Mouse (Mus musculus) retina, postnatal 7 days (tissue): ENCODE results near the gene Use1.
A peak's percentile ranks its signal among the peaks of the same experiment; 100 is the strongest.
"Not testable (repeated sequence)": the region's sequence is repeated elsewhere in the genome, so short reads cannot be mapped to it uniquely, and the experiment has no call there.

Experiments used
- DNase-seq: peaks from one replicate; pipeline ENCODE4 v3.0.0-alpha.2; 2012; ENCODE audit warnings: low read depth, low spot score

Gene Use1

DNA sequence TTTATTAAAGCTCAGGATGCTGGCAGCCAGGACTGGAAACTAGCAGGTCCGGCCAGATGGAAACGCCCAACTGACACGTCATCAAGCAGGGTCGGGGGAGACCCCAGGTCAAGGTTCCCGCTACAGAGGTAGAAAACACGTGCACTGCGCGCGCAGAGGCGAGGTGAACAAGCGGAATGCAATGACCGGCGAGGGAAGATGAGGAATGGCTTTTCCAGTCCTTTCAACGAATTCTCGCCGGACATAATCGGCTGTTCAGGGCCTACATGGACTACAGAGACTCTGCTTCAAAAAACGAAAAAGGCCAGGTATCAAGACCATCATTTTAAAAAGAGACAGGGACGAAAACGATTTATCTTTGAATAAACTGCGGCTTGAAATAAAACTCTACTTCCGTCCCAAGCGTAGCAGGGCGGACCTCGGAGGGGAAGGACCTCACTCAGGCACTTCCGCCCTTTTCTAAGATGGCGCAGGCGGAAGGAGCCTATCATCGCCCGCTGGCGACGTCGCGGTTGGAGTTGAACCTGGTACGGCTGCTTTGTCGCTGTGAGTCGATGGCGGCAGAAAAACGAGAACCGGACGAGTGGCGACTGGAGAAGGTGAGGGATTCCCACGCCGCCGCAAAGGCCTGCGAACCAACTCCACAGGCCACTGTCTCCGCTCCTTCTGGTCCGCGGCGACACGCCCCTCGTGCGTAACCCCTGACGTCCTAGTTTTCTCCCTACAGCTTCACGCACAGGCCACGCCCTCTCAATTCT, at the start of gene Use1:
Gene Use1, plus strand, starts transcription at position 78 of the 758 bp plus-strand sequence.
- peak; percentile 82 for DNase-seq

DNA sequence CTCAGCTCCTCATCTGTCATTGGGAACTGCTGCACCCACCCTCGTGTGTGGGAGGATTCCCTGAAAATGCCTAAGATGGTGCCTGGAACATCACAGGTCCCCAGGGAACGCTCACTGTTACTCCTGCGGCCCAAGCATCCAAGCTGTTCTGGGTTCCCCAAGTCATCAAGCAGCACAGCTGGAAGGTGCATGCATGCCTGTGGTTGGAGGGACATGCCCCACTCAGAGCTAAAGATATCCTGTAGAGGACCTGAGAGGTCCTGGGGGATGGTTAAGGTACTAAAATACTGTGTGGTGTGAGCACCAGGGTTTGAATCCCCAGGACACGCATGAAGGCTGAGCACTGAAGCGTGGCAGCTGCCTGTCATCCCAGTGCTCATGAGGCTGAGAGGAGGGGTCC, 48.0 kb upstream of the Use1 start:
- not testable (repeated sequence) for DNase-seq

DNA sequence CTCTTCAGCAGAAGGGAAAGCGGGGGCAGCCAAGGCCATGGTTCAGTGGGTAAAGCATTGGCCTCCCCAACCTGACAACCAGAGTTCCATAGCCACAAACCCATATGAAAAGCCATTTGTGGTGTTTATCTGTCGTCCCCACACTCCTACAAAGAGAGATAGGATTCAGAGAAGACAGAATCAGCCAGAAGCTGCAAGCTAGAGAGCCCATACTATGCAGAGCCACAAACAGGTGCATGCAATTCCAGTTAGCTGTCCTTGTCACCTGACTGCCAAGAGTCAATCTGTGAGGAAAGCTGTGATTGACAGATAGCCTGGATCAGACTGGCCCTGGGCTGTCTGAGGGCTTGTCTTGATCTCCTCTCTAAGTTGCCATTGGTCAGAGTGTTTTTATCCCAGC, 46.9 kb upstream of the Use1 start:
- DNase-seq = not testable (repeated sequence)

DNA sequence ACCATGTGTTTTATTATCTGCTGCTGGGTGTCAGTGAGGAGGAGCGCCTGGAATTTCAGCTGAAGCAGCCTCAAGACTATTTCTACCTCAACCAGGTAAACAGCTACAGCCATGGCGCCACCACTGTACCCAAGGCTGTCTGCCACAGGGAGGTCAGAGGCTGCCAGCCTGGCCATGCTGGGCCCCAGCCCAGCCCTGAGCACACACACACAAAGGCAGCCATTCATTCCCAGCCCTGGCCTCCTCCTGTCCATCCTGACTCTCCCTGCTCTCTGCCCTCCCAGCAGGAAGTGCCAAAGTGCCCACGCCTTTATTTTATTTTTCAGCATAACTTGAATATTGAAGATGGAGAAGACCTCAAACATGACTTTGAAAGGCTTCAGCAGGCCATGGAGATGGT, 43.7 kb upstream of the Use1 start:
- no peak for DNase-seq

DNA sequence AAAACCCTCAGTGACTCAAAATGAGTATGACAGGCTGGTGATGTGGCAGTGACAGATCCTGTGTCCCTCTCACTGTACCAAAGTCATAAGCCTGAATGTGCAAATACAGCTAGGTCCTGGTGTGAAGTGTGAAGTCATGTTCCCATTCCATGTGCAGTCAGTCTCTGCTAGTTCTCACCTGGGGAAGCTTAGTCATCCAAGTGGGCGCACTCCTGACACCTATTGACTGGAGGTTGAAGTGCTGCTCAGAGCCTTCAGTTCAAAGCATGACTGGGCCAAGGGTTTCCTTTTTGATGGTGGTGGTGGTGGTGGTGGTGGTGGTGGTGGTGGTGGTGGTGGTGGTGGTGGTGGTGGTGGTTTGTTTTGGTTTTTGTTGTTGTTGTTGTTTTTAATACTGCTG, 41.8 kb upstream of the Use1 start:
- DNase-seq = no peak

DNA sequence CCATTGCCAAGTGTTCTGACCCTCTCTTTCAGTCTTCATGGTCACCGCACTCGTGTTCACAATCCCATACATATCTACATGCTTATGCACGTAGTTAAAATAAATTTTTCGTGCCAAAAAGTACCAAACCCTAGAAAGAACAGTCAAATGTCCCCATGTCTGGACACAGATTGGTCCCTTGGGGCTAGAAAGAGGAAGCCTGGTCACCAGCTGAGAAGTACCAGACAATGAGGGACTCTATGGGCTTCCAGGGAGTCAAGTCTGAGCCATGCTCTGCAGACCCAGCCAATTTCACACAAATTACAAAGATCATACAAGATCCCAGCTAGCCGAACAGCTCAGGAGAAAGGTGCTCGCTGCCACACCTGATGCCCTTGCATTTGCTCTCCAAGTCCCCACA, 28.8 kb upstream of the Use1 start:
- not testable (repeated sequence) for DNase-seq

DNA sequence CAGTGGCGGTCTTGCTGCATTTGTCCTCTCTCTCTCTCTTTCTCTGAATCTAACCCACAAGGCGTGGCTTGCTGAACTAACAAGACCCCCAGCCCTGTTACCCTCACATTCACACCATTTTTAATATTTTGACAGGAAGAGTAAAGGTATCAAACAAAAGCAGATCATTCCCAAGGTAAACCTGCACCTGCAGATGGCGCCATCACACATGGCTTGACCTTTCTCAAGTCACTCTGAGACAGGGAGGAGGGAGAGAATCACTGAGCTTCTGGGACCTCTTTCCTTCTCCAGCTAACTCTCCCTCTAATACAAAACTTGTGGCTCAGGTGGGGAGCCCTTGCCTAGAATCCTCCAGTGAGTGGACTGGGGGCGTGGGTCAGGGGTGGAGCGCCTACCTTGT, 26.0 kb upstream of the Use1 start:
- peak; percentile 37 for DNase-seq

DNA sequence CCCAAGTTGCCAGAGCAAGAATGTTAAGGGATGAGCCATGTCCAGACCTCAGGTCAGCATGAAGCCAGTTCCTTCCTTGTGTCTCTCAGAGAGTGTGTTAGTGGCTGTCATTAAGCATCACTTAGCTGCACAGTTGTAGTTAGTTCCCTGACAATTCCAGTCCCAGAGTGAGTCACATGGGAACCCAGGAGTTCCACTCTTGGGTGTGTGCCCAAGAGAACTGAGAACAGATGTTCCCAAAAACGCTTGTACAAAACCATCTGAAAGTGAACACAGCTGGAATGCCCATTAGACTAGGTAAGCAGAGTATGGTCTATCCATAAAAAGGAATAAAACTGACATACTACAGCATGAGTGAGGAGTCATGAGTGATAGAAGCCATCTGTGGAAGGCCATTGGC, 20.1 kb upstream of the Use1 start:
- no peak for DNase-seq

DNA sequence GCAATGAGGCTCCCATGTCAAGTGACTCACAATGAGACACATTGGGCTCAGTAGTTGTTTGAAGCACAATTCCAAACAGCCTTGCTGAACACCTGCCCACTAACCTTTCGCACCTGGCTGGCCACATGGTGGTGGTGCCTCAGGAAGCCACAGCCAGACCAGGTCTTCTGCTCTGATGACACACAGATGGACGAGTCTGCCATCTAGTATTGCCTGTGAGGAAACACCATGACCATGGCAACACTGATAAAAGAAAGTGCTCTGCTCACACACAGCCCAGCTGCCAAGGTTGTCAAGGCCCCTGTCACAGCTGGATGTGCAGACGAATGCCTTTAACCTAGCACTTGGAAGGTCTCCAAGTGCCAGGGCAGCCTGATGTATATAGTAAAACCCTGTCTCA, 15.5 kb upstream of the Use1 start:
- no peak for DNase-seq

DNA sequence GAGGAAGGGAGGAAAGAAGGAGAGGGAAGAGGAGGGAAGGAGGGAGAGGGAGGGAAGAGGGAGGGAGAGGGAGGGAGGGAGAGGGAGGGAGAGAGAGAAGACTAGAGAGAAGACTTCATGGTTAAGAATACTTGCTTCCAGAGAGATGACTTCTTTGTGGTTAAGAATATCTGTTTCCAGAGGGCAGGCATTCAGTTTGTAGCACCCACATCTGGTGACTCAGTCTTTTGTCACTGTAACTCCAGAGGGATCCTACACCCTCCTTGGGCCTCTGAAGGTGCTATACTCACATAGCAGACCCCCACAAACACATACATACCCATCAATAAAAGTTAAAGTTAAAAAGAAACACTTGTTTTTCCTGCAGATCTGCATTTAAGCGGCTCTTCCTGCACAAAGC, 15.1 kb upstream of the Use1 start:
- DNase-seq = no peak

DNA sequence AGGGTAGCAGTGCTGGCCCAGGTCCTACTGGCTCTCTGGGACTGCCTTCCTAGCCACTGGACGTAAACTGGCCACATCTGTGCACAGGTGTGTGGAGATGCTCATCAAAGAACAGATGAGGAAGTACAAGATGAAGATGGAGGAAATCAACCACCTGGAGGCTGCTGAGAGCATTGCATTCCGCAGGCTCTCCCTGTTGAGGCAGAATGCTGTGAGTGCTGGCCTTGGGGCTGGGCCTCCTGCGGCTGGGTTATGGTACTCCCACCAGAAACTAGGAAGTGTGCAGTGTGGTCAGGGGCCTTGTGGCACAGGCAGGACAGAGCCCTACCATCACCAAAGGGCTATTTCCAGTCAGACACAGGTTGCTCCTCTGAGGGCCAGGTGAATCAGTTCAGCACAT, 8.6 kb upstream of the Use1 start:
- no peak for DNase-seq

DNA sequence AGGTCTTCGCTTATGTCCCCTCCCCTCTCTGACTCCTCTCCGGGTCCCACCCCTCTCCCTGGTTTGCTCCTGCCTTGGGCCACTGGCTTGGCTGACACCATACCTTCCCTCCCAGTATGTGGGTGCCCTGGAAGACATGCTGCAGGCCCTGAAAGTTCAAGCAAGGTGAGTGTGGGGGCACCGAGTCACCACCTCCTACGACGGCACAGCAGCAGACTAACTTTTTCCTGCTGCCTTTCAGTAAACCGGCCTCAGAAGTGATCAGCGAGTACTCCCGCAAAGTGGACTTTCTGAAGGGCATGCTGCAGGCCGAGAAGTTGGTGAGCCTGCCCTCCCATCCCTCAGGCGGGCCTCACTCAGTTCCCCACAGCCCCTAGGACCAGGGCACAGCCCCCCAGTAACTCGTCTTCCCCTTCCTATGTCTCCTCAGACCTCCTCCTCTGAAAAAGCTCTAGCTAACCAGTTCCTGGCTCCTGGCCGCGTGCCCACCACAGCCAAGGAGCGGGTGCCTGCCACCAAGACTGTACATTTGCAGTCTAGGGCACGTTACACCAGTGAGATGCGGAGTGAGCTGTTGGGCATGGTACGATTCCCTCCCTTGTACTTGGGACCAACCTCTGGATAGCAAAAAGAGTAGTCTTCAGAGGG, 1.0 kb downstream of the Use1 start:
- no peak for DNase-seq

DNA sequence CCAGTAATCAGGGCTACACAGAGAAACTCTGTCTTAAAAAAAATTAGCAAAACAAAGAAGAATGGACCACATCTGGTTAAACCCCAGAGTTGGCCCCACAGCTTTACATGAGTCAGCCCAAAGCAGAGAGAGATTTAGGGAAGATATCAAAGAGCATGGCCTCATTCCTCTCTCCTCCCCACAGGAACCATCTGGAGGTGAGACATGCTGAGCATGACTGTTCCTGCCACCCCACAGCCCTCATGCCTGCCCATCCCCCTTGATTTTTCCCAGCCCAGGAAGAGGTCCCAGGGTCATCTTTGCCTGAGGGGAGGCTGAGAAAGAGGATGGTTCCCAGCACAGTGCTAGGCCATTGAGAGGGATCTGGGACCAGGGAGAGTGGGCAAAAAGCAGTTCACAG, 1.7 kb downstream of the Use1 start:
- no peak for DNase-seq

DNA sequence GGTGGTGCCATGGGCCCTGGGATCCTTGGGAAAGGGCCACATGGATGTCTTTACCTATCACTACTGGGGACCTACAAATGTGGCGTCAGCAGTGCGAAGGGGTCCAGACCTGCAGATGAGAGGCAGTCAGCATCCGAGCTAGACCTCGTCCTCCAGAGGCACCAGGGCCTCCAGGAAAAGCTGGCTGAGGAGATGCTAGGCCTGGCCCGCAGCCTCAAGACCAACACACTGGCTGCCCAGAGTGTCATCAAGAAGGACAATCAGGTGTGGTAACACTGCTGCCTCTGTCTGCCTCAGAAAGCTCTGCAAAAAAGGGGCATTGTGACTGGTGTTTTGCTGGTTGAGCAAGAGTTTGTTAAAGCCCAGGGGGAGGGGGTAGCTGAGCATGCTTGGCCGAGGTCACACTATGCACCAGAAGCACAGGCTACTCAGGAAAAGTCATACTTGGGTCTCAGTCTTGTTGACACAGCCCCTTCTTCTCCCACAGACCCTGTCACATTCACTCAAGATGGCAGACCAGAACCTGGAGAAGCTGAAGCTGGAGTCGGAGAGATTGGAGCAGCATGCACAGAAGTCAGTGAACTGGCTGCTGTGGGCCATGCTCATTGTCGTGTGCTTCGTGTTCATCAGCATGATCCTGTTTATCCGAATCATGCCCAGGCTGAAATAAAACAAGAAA, 2.5 kb downstream of the Use1 start:
- no peak for DNase-seq

DNA sequence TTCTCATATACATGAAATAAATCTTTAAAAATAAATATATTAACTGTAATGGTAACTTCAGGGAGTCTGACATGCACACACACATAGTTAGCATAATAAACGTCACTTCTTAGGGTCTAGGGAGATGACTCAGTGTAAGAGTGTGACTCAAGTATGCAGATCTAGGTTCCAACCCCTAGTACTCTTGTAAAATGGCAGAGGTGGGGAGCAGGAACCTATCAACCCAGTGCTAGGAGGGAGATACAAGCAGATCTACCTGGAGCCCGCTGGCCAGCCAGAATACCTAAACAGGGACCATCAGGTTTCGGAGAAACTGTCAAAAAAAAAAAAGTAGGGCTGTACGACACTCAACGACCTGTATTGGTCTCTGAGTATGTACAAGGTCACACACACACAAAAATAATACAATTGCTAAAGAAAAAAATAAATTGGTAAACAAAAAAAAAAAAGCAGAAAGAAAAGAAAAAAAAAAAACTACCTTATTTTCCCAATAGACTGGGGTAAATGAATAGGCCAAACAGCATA, 4.1 kb downstream of the Use1 start:
- no peak for DNase-seq

DNA sequence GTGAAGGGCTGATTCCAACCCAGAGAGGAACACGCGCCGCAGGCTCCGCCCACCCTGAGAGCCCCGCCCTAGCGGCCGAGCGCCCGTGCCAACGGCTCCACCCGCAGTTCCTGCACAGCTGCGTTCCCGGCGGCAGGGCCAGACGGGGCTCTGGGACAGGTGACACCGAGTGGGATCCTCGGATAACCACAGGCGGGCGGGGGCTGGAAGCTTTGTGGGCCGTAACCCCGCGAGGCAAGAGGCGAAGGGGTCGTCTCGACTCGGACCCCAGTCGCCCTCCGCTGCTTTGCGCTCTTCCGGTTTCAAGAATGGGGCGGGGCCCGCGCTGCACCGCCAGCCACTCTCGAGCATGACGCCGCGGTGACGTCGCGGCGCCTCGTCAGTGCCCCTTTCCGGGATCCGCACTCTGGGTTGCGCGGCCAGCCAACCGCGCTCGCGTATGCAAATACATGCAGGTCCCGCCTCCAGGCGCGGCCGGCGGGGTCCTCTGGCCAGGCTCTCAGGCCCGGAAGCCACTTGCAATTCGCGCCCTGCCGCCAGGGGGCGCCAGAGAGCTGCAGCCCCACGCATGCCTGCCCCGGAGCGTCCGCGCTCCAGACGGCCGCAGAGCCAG, 4.7 kb downstream of the Use1 start, which contains the start of gene Ocel1:
Gene Ocel1, plus strand, starts transcription at position 63 of the 613 bp plus-strand sequence.
- peak; percentile 93 for DNase-seq

DNA sequence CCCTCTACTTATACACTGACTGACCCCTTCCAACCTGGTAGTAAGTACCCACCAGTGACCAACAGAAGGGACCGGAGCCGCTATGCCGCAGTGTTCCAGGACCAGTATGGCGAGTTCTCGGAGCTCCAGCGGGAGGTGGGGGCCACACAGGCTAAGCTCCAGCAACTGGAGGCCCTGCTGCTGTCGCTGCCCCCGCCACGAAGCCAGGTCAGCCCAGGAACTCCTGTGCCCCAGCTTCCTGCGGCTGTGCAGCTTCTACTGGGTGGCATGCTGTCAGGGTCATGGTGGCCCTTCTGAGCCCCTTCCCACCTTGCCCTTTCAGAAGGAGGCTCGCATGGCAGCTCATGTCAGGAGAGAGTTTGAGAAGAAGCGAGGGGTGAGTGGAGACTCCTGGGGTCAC, 5.8 kb downstream of the Use1 start:
- DNase-seq = no peak

DNA sequence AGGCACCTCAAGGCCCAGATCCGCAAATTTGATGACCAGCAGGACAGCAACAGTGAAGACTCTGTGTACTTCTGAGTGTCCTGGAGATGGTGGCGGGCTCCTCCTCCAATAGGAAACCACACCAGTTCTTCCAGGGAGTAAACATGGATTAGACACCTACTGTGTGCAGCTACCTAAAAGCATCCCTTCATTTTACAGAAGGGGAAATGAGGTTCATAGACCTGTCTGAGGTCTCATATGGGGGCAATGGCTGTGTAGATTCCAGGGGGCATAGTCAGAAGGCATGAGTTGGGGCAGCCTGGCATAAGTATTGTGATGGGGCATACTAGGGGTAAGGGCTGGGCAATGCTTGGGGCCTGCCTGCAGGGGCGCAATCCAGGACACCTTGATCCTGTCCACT, 6.4 kb downstream of the Use1 start:
- DNase-seq = no peak

DNA sequence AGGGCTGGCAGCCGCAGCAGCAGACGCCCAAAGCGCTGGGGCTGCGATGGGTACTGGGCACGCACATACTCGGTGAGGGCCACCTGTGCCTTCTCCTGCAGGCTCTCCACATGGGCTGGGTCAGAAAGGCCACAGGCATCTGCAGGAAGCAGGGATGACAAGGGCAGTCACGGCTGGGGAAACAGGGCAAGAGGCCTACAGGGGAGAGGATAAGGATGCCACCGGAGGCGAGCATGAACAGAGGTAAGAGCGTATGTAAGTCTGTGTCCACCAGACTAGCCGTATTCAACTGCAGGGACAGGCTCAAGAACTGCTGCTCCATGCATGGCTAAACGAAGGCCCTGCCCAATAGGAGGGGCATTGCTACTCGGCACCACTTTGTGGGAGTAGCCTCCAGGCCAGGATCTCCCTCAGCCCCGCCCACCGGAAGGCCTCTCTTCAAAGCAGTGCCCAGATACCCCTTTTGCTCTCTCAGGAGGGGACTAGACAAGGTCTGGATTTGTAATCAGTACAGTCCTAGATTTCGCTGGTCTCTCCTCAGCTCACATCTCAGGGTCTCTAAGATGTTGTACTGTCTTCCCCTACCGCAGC, 8.1 kb downstream of the Use1 start:
- no peak for DNase-seq

DNA sequence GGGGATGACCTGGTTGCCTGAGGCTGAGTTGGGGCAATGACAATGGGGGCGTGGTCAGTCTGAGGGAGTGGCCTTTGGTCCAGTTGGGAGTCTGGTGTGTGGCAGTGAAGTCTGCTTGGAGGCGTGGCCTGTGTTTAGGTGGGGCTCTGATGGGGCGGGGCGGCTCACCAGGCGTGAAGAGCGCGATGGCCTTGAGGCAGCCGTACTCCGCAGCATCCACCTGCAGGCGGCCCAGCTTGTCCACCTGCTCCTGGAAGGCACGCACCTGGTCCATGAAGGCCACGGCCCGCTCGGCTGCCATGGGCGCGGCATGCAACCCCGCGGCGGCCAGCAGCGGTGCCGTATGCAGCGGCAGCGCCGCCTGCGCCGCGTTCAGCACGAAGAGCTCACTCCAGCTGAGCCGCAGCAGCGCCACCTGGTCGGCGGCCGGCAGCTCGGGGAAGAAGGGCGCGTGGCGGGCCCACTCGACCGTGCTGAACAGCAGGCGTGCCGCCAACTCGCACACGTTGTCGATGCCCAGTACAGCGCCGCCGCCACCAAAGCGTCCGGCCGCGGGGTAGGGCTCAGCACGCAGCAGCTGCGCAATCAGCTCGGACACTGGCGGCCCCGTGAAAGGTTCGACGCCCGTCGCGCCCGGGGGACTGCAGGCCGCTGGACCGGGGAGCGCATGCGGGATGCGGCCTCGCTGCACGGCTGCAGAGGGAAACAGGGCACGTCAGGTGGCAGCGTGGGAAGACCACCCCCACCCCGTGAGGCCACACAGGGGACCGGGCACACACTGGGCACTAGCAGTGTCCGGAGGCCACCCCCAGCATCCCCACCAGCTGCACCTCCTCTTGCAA, 9.2 kb downstream of the Use1 start:
- DNase-seq = peak; percentile 47
